Mouse (Mus musculus) embryonic facial prominence, embryonic 11.5 days (tissue): Measurements from ENCODE around the gene Lars2. TPM values are rescaled to one million over a fixed set of nuclear protein-coding genes. Genes with fewer than 3 reads are reported as not detected.

ENCODE experiments used
- ATAC-seq: fragments of 200-750 bp; cut with Nextera tagmentation; replicated peaks from 2 replicates; pipeline ENCODE4 v1.8.0; 2017; ENCODE audit warnings: low read depth; ENCODE audit not compliant: insufficient number of reproducible peaks, low FRiP score, low TSS enrichment
- DNase-seq: peaks from one replicate; pipeline ENCODE4 v3.0.0-alpha.2; 2015; ENCODE audit warnings: low spot score
- H3K27ac ChIP-seq: fragments of 300-500 bp; sonication (generic); replicated peaks from 2 replicates; pipeline ENCODE4 v1.5.1; 2014; ENCODE audit warnings: mild to moderate bottlenecking, low read depth, low read length, control low read depth
- H3K27me3 ChIP-seq: fragments of 300-500 bp; sonication (generic); 2 replicates; pipeline ENCODE4 v1.6.1; 2014; ENCODE audit warnings: mild to moderate bottlenecking, low read length, moderate library complexity, mixed read lengths; ENCODE audit not compliant: control insufficient read depth, insufficient read depth
- H3K36me3 ChIP-seq: fragments of 300-500 bp; sonication (generic); replicated peaks from 2 replicates; pipeline ENCODE4 v1.6.1; 2014; ENCODE audit warnings: low read depth, mild to moderate bottlenecking, low read length, moderate library complexity, mixed read lengths; ENCODE audit not compliant: control insufficient read depth, insufficient read depth
- H3K4me1 ChIP-seq: fragments of 300-500 bp; sonication (generic); 2 replicates; pipeline ENCODE4 v1.6.1; 2014; ENCODE audit warnings: low read length, mixed read lengths; ENCODE audit not compliant: control insufficient read depth, insufficient read depth
- H3K4me2 ChIP-seq: fragments of 300-500 bp; sonication (generic); 2 replicates; pipeline ENCODE4 v1.6.1; 2014; ENCODE audit warnings: low read depth, mild to moderate bottlenecking, control low read depth, low read length, moderate library complexity
- H3K4me3 ChIP-seq: fragments of 300-500 bp; sonication (generic); 2 replicates; pipeline ENCODE4 v1.5.1; 2014; ENCODE audit warnings: low read depth, low read length, control low read depth
- H3K9ac ChIP-seq: fragments of 300-500 bp; sonication (generic); replicated peaks from 2 replicates; pipeline ENCODE4 v1.6.1; 2014; ENCODE audit warnings: mild to moderate bottlenecking, control low read depth, low read length
- H3K9me3 ChIP-seq: fragments of 300-500 bp; sonication (generic); replicated peaks from 2 replicates; pipeline ENCODE4 v1.6.1; 2016; ENCODE audit warnings: mild to moderate bottlenecking, low read length, inconsistent platforms, mixed read lengths; ENCODE audit not compliant: control insufficient read depth
- WGBS: fragments of 180-500 bp; shearing (Covaris S2); extraction: QIAGEN DNeasy Blood & Tissue Kit; methylation state at CpG from one replicate; pipeline ENCODE4 v1.1.7; 2014; 5-methylcytosine and 5-hydroxymethylcytosine counted together
- polyA plus RNA-seq: library from polyadenylated mRNA; unstranded; fragments of >200 nt; fragmentation: Nextera tagmentation; extraction: Ambion mirVana; gene quantifications from 2 replicates; pipeline ENCODE4 v1.2.1, GENCODE M21; 2014

Lars2 gene
- polyA plus RNA-seq, 1 experiment from 2014 or later = 1,123 TPM

GRCm38 (mm10) chr9:123506270-123507146 is 139.8 kb downstream of the Lars2 start:
- H3K9me3 ChIP-seq = no peaks in the 10 kb centered on the region
- 84% methylated on average over 4 of the region's 4 CpGs for WGBS
- H3K27me3 ChIP-seq = no peaks in the 10 kb centered on the region
- no peak overlapping the region for H3K4me3 ChIP-seq
- no peak overlapping the region for H3K9ac ChIP-seq
- H3K4me2 ChIP-seq = no peak overlapping the region
- ATAC-seq (no peak), DNase-seq (no peak)
- no peak overlapping the region for H3K27ac ChIP-seq
- H3K4me1 ChIP-seq = no peaks in the 10 kb centered on the region
- no peaks in the 10 kb centered on the region for H3K36me3 ChIP-seq

DNA sequence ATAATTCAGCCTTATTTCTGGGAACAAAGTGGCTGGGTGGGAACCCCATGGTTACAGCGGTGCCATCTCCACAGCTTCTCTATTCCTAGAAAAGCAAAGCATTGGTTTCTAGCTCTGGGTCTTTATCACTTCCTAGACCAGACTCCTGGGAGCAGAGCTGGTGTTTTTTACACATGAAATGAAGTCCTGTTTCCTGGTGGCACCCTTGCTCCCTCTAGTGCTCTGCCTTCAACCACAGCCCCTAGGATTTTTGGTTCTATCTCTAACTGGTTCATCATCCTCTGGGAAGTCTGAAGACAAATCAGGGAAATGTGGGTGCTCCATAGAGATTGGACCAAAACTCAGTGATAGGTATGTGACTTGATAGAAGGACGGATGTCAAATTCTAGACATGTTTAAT is 140.7 kb downstream of the Lars2 start:
- no peaks in the 10 kb centered on the region for H3K9me3 ChIP-seq
- H3K36me3 ChIP-seq = no peaks in the 10 kb centered on the region
- H3K4me2 ChIP-seq = no peak overlapping the region
- DNase-seq = no peak
- no peak overlapping the region for H3K4me3 ChIP-seq
- H3K27me3 ChIP-seq = no peaks in the 10 kb centered on the region
- ATAC-seq = no peak
- 88% methylated on average over 2 of the region's 2 CpGs for WGBS
- H3K9ac ChIP-seq = no peak overlapping the region
- no peak overlapping the region for H3K27ac ChIP-seq
- H3K4me1 ChIP-seq = no peaks in the 10 kb centered on the region

- WGBS = 93% methylated on average over 2 of the region's 2 CpGs
- ATAC-seq (no peak), DNase-seq (no peak)
- H3K9me3 ChIP-seq = no peaks in the 10 kb centered on the region
- H3K4me3 ChIP-seq = no peak overlapping the region
- H3K4me2 ChIP-seq = no peak overlapping the region
- H3K4me1 ChIP-seq = no peaks in the 10 kb centered on the region
- H3K36me3 ChIP-seq = no peaks in the 10 kb centered on the region
- no peaks in the 10 kb centered on the region for H3K27me3 ChIP-seq
- H3K9ac ChIP-seq = no peak overlapping the region
- no peak overlapping the region for H3K27ac ChIP-seq
Measured at GRCm38 (mm10) chr9:123508986-123509385, 142.3 kb downstream of the Lars2 start.

GRCm38 (mm10) chr9:123509638-123510604 is 143.2 kb downstream of the Lars2 start:
- ATAC-seq = no peak
- no peaks in the 10 kb centered on the region for H3K27me3 ChIP-seq
- no peak for DNase-seq
- H3K36me3 ChIP-seq = no peaks in the 10 kb centered on the region
- WGBS = 86% methylated on average over 8 of the region's 8 CpGs
- no peaks in the 10 kb centered on the region for H3K9me3 ChIP-seq
- no peak overlapping the region for H3K27ac ChIP-seq
- no peak overlapping the region for H3K4me2 ChIP-seq
- no peak overlapping the region for H3K9ac ChIP-seq
- H3K4me1 ChIP-seq = no peaks in the 10 kb centered on the region
- H3K4me3 ChIP-seq = no peak overlapping the region

DNA sequence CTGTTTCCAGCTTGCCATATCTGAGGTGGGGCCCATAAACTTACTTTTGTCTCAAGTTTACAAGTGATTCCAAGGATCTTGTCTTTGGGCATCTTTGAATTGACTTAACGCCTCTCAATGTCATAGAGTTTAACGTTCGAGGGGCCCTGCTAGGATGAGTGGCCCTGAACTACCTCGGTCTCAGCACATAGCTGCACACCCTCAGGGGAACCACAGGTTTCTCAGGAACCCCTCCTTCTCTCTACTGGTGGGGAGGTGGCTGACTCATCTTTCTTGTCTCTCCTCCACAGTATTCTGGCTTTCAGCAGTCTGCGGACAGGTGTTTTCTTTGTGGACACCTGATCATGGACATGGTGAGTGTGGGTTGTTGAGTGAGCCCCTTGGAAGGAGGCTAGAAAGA is 144.2 kb downstream of the Lars2 start:
- Histone ChIP-seq H3K27me3 (no peaks in the 10 kb centered on the region), H3K4me1 (no peaks in the 10 kb centered on the region), H3K4me3 (no peak overlapping the region), H3K27ac (no peak overlapping the region), H3K9ac (no peak overlapping the region), H3K9me3 (no peaks in the 10 kb centered on the region), H3K4me2 (no peak overlapping the region), H3K36me3 (no peaks in the 10 kb centered on the region)
- WGBS = 91% methylated on average over 5 of the region's 5 CpGs
- ATAC-seq = no peak
- no peak for DNase-seq

Other genes starting within 250 kb of the Lars2 start
- gene Clec3b, start 216.0 kb upstream of the Lars2 start, polyA plus RNA-seq = not detected in 2 replicates
- gene Cdcp1, start 150.9 kb upstream of the Lars2 start, polyA plus RNA-seq = 3.0 and 3.8 TPM in 2 replicates
- gene Tmem158, start 106.2 kb upstream of the Lars2 start, polyA plus RNA-seq = 3.9 and 4.9 TPM in 2 replicates
- gene Limd1, start 111.8 kb downstream of the Lars2 start, polyA plus RNA-seq = 46.0 and 48.3 TPM in 2 replicates
- gene Sacm1l, start 162.8 kb downstream of the Lars2 start, polyA plus RNA-seq = 53.6 and 62.4 TPM in 2 replicates